Mouse (Mus musculus): ENCODE data around the gene Sirt7. TPM values are rescaled to one million over a fixed set of nuclear protein-coding genes. Genes with fewer than 3 reads are reported as not detected.
A peak's percentile ranks its signal among the peaks of the same experiment; 100 is the strongest.
"Not testable (repeated sequence)": the region's sequence is repeated elsewhere in the genome, so short reads cannot be mapped to it uniquely, and the experiment has no call there.

Gene Sirt7
- total RNA-seq, 2 experiments from 2014 or later, result 4.5 TPM

GRCm38 (mm10) chr11:120598990-120599549 is 26.0 kb downstream of the Sirt7 start:
- intact Hi-C loops (cut with DNase I), result loop anchor here (2.0 kb wide), 1 partner anchor 18 kb away; the partner anchor contains the start of gene Arhgdia
- DNase-seq, result no peak

GRCm38 (mm10) chr11:120598283-120598989 is 26.6 kb downstream of the Sirt7 start, which contains the start of the genes Alyref and Anapc11:
Alyref (minus strand) TSS chr11:120598365.
Anapc11 (plus strand) TSS chr11:120598421.
- intact Hi-C loops (cut with DNase I), result loop anchor here (2.0 kb wide), 1 partner anchor 18 kb away; the partner anchor contains the start of gene Arhgdia
- DNase-seq, result peak; percentile 87 to 90

- no peak for DNase-seq
- intact Hi-C loops (cut with DNase I), result loop anchor here (2.0 kb wide), 1 partner anchor 17 kb away; the partner anchor contains the start of gene Arhgdia
Measured at GRCm38 (mm10) chr11:120597240-120598235, 27.5 kb downstream of the Sirt7 start.

- no peak for DNase-seq
- intact Hi-C loops (cut with DNase I), result no loop called here
Measured at GRCm38 (mm10) chr11:120588531-120588930, 36.5 kb downstream of the Sirt7 start.

GRCm38 (mm10) chr11:120583937-120584336 is 41.1 kb downstream of the Sirt7 start:
- no peak for DNase-seq
- intact Hi-C loops (cut with DNase I), result no loop called here

- intact Hi-C loops (cut with DNase I), result not testable (repeated sequence)
Measured at GRCm38 (mm10) chr11:120582982-120583293, 42.1 kb downstream of the Sirt7 start.

DNA sequence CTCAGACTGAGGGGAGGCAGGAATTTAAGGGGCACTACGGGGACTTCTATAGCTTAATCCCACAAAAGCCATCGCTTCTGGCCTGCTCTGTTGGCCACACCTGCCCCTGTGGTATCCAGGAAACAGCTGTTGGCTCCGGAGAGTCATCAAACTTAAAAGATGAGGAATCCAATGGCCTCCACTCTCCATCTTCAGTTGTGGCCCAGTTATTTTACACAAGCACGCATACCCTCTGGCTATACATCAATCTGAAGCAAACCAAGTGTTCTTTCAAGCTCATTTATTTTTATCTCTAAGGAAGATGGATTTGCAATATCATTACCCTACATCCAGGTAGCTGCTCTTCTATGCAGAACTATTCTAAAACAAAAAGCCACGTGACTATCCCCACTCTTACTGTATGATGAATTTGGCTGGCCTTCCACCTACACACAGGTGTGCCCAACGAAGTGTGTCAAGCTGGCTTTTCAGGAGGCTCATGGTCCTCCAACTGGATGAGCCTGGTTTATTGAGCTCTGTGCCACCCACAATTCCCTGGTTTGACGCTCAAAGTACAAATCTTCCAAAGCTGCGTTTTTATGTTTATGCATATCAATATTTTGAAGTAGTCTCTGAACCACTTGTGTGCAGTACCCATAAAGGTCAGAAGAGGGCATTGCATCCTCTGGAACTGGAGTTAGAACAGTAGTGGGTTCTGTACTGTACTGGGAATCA is 42.6 kb downstream of the Sirt7 start:
- no peak for DNase-seq
- intact Hi-C loops (cut with DNase I), result no loop called here

More at GRCm38 (mm10) chr11:120582982-120583293, 42.1 kb downstream of the Sirt7 start:
- not testable (repeated sequence) for DNase-seq

DNA sequence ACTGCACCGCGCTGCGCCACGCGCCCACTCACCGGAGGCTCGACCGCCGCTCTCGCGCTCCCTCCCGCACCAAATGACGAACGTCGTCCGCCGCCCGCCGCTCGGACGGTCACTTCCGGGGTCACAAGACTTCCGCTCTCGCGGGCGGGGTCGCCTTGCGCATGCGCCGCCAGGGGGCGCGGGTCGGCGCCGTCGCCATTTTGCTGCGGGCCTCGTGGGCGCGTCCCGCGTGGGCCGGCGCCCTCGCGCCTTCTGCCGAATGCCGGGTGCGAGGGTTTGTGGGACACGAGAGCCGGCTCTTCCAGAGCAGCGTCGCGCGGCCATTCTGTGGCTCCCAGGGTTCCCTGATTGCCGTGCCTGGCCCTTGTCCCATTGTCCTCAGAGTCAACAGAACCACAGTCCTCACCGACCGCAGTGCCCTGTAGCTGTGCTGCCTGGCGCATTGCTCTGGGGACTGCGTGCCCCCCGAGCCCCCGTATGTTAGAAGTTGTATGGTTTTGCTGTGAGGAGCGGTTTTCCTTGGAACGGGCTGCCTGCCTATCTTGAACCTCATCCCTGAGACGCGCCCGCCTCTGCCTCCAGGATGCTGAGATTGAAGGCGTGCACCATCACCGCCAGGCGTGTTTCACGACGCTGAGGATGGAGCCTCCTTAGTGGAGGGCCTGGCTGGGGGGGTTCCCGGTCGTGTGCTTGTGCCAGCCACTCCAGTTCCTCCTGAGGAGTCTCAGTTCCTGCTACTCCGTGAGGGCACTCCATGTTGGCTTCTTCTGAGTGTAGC is 43.4 kb downstream of the Sirt7 start, which contains the start of gene Arhgdia:
Arhgdia (minus strand) TSS at position 135 of the 778 bp plus-strand sequence.
- DNase-seq, result peak; percentile 85 to 87
- intact Hi-C loops (cut with DNase I), result loop anchor here (2.0 kb wide), 1 partner anchor 17 kb away; the partner anchor contains the start of genes Alyref and Anapc11

DNA sequence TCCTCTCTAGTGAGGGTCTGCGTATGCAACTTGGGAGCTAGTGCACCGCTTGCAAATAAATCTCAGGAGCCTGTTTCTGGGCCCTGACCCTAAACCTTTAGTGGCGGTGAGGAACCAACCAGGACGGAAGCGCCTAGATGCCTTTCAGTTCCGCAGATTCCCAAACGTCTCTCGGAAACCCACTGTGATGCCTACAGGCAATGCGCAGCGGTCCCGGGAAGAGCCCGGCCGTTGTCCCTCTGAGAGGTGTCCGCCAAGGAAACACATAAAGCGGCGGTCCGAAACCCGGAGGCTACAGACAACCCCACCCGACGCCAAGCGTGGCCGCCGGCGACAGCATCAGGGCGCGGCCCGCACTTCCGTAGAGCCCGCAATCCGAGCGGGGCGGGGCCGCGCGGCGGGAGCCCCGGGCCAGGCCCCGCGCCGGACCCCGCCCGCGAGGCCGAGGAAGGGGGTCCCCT is 44.1 kb downstream of the Sirt7 start:
- no peak for DNase-seq
- intact Hi-C loops (cut with DNase I), result loop anchor here (2.0 kb wide), 1 partner anchor 18 kb away; the partner anchor contains the start of genes Alyref and Anapc11

GRCm38 (mm10) chr11:120580190-120580589 is 44.9 kb downstream of the Sirt7 start:
- intact Hi-C loops (cut with DNase I), result loop anchor here (2.0 kb wide), 1 partner anchor 19 kb away; the partner anchor contains the start of genes Alyref and Anapc11
- DNase-seq, result no peak

DNA sequence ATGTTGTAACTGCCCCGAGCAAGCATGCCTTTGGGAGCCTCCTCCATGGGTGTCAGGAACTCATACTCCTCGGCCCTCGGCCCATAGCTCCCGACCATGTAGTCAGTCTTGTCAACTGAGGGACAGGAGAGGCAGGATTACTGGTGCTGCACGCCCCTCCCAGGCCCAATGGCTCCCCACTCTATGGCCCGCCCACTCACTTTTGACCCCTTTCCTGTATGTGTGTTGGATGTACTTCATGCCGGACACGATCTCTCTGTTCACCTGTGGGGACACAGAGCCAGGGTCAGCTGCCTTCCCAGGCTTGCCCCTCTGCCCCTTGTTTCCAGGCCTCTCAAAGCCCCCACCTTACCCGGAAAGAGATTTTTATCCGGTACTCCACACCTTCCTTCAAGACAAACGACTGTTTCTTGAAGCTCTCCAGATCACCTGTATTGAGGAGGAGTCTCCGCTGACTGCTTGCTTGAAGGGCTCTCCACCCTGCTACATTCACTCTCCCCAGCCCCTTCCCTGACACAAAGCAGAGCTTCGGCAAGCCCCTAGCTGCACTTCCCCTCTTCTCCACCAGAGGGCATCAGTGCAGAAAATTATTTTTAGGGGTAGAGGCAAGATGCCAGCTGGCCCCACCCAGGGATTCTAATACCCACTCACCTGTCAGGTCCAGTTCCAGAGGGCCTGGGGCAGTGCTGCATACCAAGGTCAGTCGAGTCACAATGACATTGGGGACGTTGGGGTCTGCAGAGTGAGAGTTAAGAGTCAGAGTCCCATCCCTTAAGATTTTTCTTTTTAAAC is 45.5 kb downstream of the Sirt7 start:
- intact Hi-C loops (cut with DNase I), result loop anchor here (2.0 to 5.0 kb wide), 2 partner anchors 19 to 33 kb away; partner anchors contain the start of genes Alyref and Anapc11
- peak; percentile 60 to 63 for DNase-seq

- intact Hi-C loops (cut with DNase I), result loop anchor here (5.0 kb wide), 1 partner anchor 34 kb away; no protein-coding TSS in a partner anchor
- DNase-seq, result no peak
Measured at GRCm38 (mm10) chr11:120578694-120579243, 46.3 kb downstream of the Sirt7 start.

- intact Hi-C loops (cut with DNase I), result loop anchor here (5.0 kb wide), 1 partner anchor 34 kb away; no protein-coding TSS in a partner anchor
- no peak for DNase-seq
Measured at GRCm38 (mm10) chr11:120578024-120578693, 46.9 kb downstream of the Sirt7 start.

GRCm38 (mm10) chr11:120577211-120578023 is 47.6 kb downstream of the Sirt7 start:
- intact Hi-C loops (cut with DNase I), result loop anchor here (1.0 to 5.0 kb wide), 2 partner anchors 35 to 62 kb away; no protein-coding TSS in a partner anchor
- no peak for DNase-seq

DNA sequence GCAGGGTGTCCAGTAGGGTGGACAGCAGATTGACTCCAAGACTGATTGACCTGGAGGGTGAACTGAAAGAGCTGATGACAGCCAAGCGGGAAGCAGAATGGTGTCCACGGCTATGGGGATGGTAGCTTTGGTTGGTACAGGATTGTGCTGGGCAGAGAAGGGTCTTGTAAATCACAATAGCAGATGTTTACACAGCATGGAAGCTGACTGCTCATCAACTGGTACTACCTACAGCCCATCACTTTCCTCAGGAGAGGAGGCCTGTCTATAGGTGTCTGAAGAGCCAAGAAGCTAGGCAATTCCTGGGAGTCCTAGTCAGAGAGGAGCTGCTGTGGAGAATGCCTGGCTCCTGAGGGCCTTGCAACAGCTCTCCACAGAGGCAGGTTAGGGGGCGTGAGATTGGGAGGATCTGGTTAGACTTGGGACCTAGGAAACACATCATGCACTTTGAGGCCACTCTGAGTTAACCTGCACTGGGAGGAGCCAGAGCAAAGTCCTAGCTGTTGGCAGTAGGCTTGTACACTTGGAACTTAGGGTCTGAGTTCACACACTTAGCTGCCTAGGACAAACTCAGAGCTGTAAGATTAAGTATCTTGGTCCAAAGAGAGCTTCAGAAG is 48.6 kb downstream of the Sirt7 start:
- no peak for DNase-seq
- intact Hi-C loops (cut with DNase I), result loop anchor here (5.0 kb wide), 1 partner anchor 36 kb away; no protein-coding TSS in a partner anchor
